Comparison of ENCODE assay signal across 8 mouse cellular contexts in genomic region chr5:145230641-145231040, GRCm38 (mm10). TPM values are rescaled to one million over a fixed set of nuclear protein-coding genes. Genes with fewer than 3 reads are reported as not detected.
DNase-seq lines count a peak whose midpoint lies in the region; ATAC-seq lines count a peak whose summit lies in the region.

No protein-coding gene starts in this region.

- no peaks in the 10 kb centered on the region for H3K9me3 ChIP-seq in heart, embryonic 12.5 days (replicated peaks)
- H3K9me3 ChIP-seq in embryonic facial prominence, embryonic 13.5 days = no peaks in the 10 kb centered on the region
- no peaks in the 10 kb centered on the region for H3K9me3 ChIP-seq in midbrain, embryonic 13.5 days

- peaks cover 20% of the 10 kb centered on the region for H3K4me1 ChIP-seq in heart, embryonic 12.5 days (replicated peaks)
- peaks cover 16% of the 10 kb centered on the region for H3K4me1 ChIP-seq in embryonic facial prominence, embryonic 13.5 days
- peaks cover 21% of the 10 kb centered on the region for H3K4me1 ChIP-seq in midbrain, embryonic 13.5 days (replicated peaks)

- peaks cover 23% of the 10 kb centered on the region for H3K36me3 ChIP-seq in heart, embryonic 12.5 days
- peaks cover 25% of the 10 kb centered on the region for H3K36me3 ChIP-seq in embryonic facial prominence, embryonic 13.5 days
- H3K36me3 ChIP-seq in midbrain, embryonic 13.5 days = peaks cover 24% of the 10 kb centered on the region

- H3K27ac ChIP-seq in heart, embryonic 12.5 days (ENCODE audit: poor library complexity, severe bottlenecking) = peak overlapping the region; percentile 93; the same call in 1 of the 2 replicates
- peak overlapping the region; percentile 85 for H3K27ac ChIP-seq in embryonic facial prominence, embryonic 13.5 days
- H3K27ac ChIP-seq in midbrain, embryonic 13.5 days = no peak overlapping the region

- no peak for DNase-seq in heart, adult 18-20 months
- peak; percentile 22 to 42 for DNase-seq in kidney, adult 8-10 months
- DNase-seq in left cerebral cortex, postnatal 4 days = no peak
- no peak for DNase-seq in layer of hippocampus, adult 9-11 months
- DNase-seq in gastrocnemius, postnatal 14 days = no peak

- 90% methylated on average over 4 of the region's 4 CpGs for WGBS in heart, embryonic 12.5 days
- 82% methylated on average over 4 of the region's 4 CpGs for WGBS in embryonic facial prominence, embryonic 13.5 days
- WGBS in midbrain, embryonic 13.5 days = 86% methylated on average over 4 of the region's 4 CpGs

- H3K4me3 ChIP-seq in heart, embryonic 12.5 days = peak overlapping the region; percentile 88; the same call in 1 of the 2 replicates
- peak overlapping the region; percentile 99 for H3K4me3 ChIP-seq in embryonic facial prominence, embryonic 13.5 days
- H3K4me3 ChIP-seq in midbrain, embryonic 13.5 days (replicated peaks) = peak overlapping the region; percentile 91

- H3K27me3 ChIP-seq in heart, embryonic 12.5 days (replicated peaks) = no peaks in the 10 kb centered on the region
- no peaks in the 10 kb centered on the region for H3K27me3 ChIP-seq in embryonic facial prominence, embryonic 13.5 days
- no peaks in the 10 kb centered on the region for H3K27me3 ChIP-seq in midbrain, embryonic 13.5 days

- no peak for ATAC-seq in heart, embryonic 12.5 days (ENCODE audit: insufficient number of reproducible peaks, low FRiP score)
- ATAC-seq in embryonic facial prominence, embryonic 13.5 days (ENCODE audit: insufficient number of reproducible peaks, insufficient read depth, low FRiP score, low TSS enrichment, low read depth) = no peak
- no peak for ATAC-seq in midbrain, embryonic 13.5 days

- H3K9ac ChIP-seq in heart, embryonic 12.5 days = no peak overlapping the region
- no peak overlapping the region for H3K9ac ChIP-seq in embryonic facial prominence, embryonic 13.5 days
- peak overlapping the region; percentile 98 for H3K9ac ChIP-seq in midbrain, embryonic 13.5 days (replicated peaks)

- intact Hi-C loops in left cerebral cortex, postnatal 4 days (cut with DNase I) = no loop called here
- intact Hi-C loops in gastrocnemius, postnatal 14 days (cut with DNase I; ENCODE audit: low total_unique reads) = loop anchor here (5.0 kb wide), 1 partner anchor 52 kb away; the partner anchor contains the start of gene Zscan25

- H3K4me2 ChIP-seq in heart, embryonic 12.5 days = peak overlapping the region; percentile 79
- H3K4me2 ChIP-seq in embryonic facial prominence, embryonic 13.5 days = peak overlapping the region; percentile 79
- H3K4me2 ChIP-seq in midbrain, embryonic 13.5 days (replicated peaks) = peak overlapping the region; percentile 69

RNA-seq across cellular contexts. Expression of gene Zfp655, which starts 0.9 kb away (rescaled TPM):
- 32.7 and 35.2 TPM in 2 replicates for polyA plus RNA-seq in heart, embryonic 12.5 days (2016; fragmentation: Nextera tagmentation; extraction: Ambion mirVana)
- total RNA-seq in heart, adult 18-20 months (2021) = 10 to 100 TPM; 30.7 to 32.6 TPM
- 33.7 and 36.2 TPM in 2 replicates for polyA plus RNA-seq in embryonic facial prominence, embryonic 13.5 days (2015; fragmentation: Nextera tagmentation; extraction: Ambion mirVana)
- 38.7 and 40.9 TPM in 2 replicates for polyA plus RNA-seq in midbrain, embryonic 13.5 days (2015; fragmentation: Nextera tagmentation; extraction: Ambion mirVana)
- total RNA-seq in left cerebral cortex, postnatal 4 days (2021) = 10 to 100 TPM; 25.5 to 28.9 TPM
- total RNA-seq in gastrocnemius, postnatal 14 days (2021) = 10 to 100 TPM; 11.1 to 13.4 TPM

RNA-seq across cellular contexts. Expression of gene Zkscan5, which starts 26.3 kb away (rescaled TPM):
- 10.7 and 11.5 TPM in 2 replicates for polyA plus RNA-seq in heart, embryonic 12.5 days (2016; fragmentation: Nextera tagmentation; extraction: Ambion mirVana)
- total RNA-seq in heart, adult 18-20 months (2021) = 10 to 100 TPM in 1 of 2 experiments, 1 to 10 TPM in 1; 9.5 to 10.0 TPM
- polyA plus RNA-seq in embryonic facial prominence, embryonic 13.5 days (2015; fragmentation: Nextera tagmentation; extraction: Ambion mirVana) = 18.0 and 18.2 TPM in 2 replicates
- polyA plus RNA-seq in midbrain, embryonic 13.5 days (2015; fragmentation: Nextera tagmentation; extraction: Ambion mirVana) = 18.9 and 19.7 TPM in 2 replicates
- 10 to 100 TPM; 15.5 to 16.0 TPM for total RNA-seq in left cerebral cortex, postnatal 4 days (2021)
- 1 to 10 TPM; 7.8 to 8.2 TPM for total RNA-seq in gastrocnemius, postnatal 14 days (2021)

RNA-seq across cellular contexts. Expression of gene Zkscan14, which starts 29.0 kb away (rescaled TPM):
- 6.5 and 6.6 TPM in 2 replicates for polyA plus RNA-seq in heart, embryonic 12.5 days (2016; fragmentation: Nextera tagmentation; extraction: Ambion mirVana)
- 1 to 10 TPM; 6.5 to 7.3 TPM for total RNA-seq in heart, adult 18-20 months (2021)
- polyA plus RNA-seq in embryonic facial prominence, embryonic 13.5 days (2015; fragmentation: Nextera tagmentation; extraction: Ambion mirVana) = 11.2 and 11.9 TPM in 2 replicates
- polyA plus RNA-seq in midbrain, embryonic 13.5 days (2015; fragmentation: Nextera tagmentation; extraction: Ambion mirVana) = 13.8 and 15.0 TPM in 2 replicates
- 1 to 10 TPM; 6.4 to 7.5 TPM for total RNA-seq in left cerebral cortex, postnatal 4 days (2021)
- 1 to 10 TPM; 7.5 to 8.1 TPM for total RNA-seq in gastrocnemius, postnatal 14 days (2021)

RNA-seq across cellular contexts. Expression of gene Atp5j2, which starts 38.8 kb away (rescaled TPM):
- polyA plus RNA-seq in heart, embryonic 12.5 days (2016; fragmentation: Nextera tagmentation; extraction: Ambion mirVana) = 997 and 1,021 TPM in 2 replicates
- total RNA-seq in heart, adult 18-20 months (2021) = 1,000 to 10,000 TPM; 1,105 to 1,150 TPM
- polyA plus RNA-seq in embryonic facial prominence, embryonic 13.5 days (2015; fragmentation: Nextera tagmentation; extraction: Ambion mirVana) = 668 and 696 TPM in 2 replicates
- polyA plus RNA-seq in midbrain, embryonic 13.5 days (2015; fragmentation: Nextera tagmentation; extraction: Ambion mirVana) = 677 and 698 TPM in 2 replicates
- 100 to 1,000 TPM; 213 to 222 TPM for total RNA-seq in left cerebral cortex, postnatal 4 days (2021)
- 100 to 1,000 TPM; 553 to 667 TPM for total RNA-seq in gastrocnemius, postnatal 14 days (2021)

RNA-seq across cellular contexts. Expression of gene Zscan25, which starts 49.7 kb away (rescaled TPM):
- 0.37 and 0.49 TPM in 2 replicates for polyA plus RNA-seq in heart, embryonic 12.5 days (2016; fragmentation: Nextera tagmentation; extraction: Ambion mirVana)
- 10 to 100 TPM; 10.7 to 11.2 TPM for total RNA-seq in heart, adult 18-20 months (2021)
- polyA plus RNA-seq in embryonic facial prominence, embryonic 13.5 days (2015; fragmentation: Nextera tagmentation; extraction: Ambion mirVana) = 0.80 and 0.83 TPM in 2 replicates
- 0.95 and 1.00 TPM in 2 replicates for polyA plus RNA-seq in midbrain, embryonic 13.5 days (2015; fragmentation: Nextera tagmentation; extraction: Ambion mirVana)
- total RNA-seq in left cerebral cortex, postnatal 4 days (2021) = 10 to 100 TPM; 17.5 to 17.8 TPM
- total RNA-seq in gastrocnemius, postnatal 14 days (2021) = 1 to 10 TPM; 8.0 to 8.8 TPM

Comparison
In these comparisons a context has a peak if more than half of its experiments do, and no peak if none do; other contexts are left out.
1. DNase-seq: peak in kidney, adult 8-10 months (2 of 2); none in heart, adult 18-20 months (0 of 2), left cerebral cortex, postnatal 4 days (single experiment), layer of hippocampus, adult 9-11 months (single experiment) and gastrocnemius, postnatal 14 days (single experiment).
2. Peak in every context shown above with its lines, with median percentiles within 50 percentile points of each other: H3K4me2 ChIP-seq and H3K4me3 ChIP-seq.